In genomic region chr6:106978721-106979120, GRCm38 (mm10) we compare ENCODE assay signal across 22 mouse cellular contexts.
DNase-seq lines count a peak whose midpoint lies in the region; ATAC-seq and TF ChIP-seq lines count a peak whose summit lies in the region.
"Had no signal": no experiment of that assay in that cellular context is flagged by ENCODE, and none has a peak within 500 bp of the region (broad histone marks: within the 10 kb centered on the region; RNA-seq: fewer than 3 reads in every experiment).

No protein-coding gene starts in this region.

- H3K4me1 ChIP-seq in forebrain, embryonic 14.5 days (ENCODE audit: control insufficient read depth, insufficient read depth, low read length), result no peaks in the 10 kb centered on the region
- no peaks in the 10 kb centered on the region for H3K4me1 ChIP-seq in forebrain, embryonic 10.5 days
- no peaks in the 10 kb centered on the region for H3K4me1 ChIP-seq in midbrain, embryonic 11.5 days (ENCODE audit: control insufficient read depth, insufficient read depth, low read length)
- 0 out of 2 replicates have a peak, but pooled peaks cover 2% of the 10 kb centered on the region for H3K4me1 ChIP-seq in midbrain, postnatal 0 days (ENCODE audit: insufficient read depth, low read length)
- peaks cover 4% of the 10 kb centered on the region; the same call in 1 of the 2 replicates for H3K4me1 ChIP-seq in midbrain, embryonic 14.5 days (ENCODE audit: control insufficient read depth, insufficient read depth, low read length)
- H3K4me1 ChIP-seq: embryonic facial prominence, embryonic 15.5 days; heart, embryonic 10.5 days; intestine, embryonic 15.5 days had no signal

- H3K4me3 ChIP-seq in forebrain, embryonic 14.5 days (ENCODE audit: low read depth, low read length), result no peak overlapping the region
- H3K4me3 ChIP-seq in forebrain, embryonic 10.5 days, result no peak overlapping the region
- H3K4me3 ChIP-seq in midbrain, embryonic 11.5 days (ENCODE audit: low read depth, low read length), result no peak overlapping the region
- H3K4me3 ChIP-seq in midbrain, postnatal 0 days (ENCODE audit: low read depth, low read length), result no peak overlapping the region
- no peak overlapping the region for H3K4me3 ChIP-seq in midbrain, embryonic 14.5 days (replicated peaks; ENCODE audit: low read depth, low read length)
- H3K4me3 ChIP-seq: embryonic facial prominence, embryonic 15.5 days; erythroblast, embryonic 14.5 days; forebrain, embryonic 15.5 days; heart, embryonic 10.5 days; intestine, embryonic 15.5 days had no signal

- no peaks in the 10 kb centered on the region for H3K27me3 ChIP-seq in forebrain, embryonic 14.5 days (replicated peaks; ENCODE audit: control insufficient read depth, insufficient read depth, low read length)
- no peaks in the 10 kb centered on the region for H3K27me3 ChIP-seq in forebrain, embryonic 10.5 days (ENCODE audit: poor library complexity, severe bottlenecking)
- no peaks in the 10 kb centered on the region for H3K27me3 ChIP-seq in midbrain, embryonic 11.5 days (ENCODE audit: control insufficient read depth, insufficient read depth, low read length)
- no peaks in the 10 kb centered on the region for H3K27me3 ChIP-seq in midbrain, postnatal 0 days (ENCODE audit: insufficient read depth, low read length)
- H3K27me3 ChIP-seq in midbrain, embryonic 14.5 days (ENCODE audit: control insufficient read depth, insufficient read depth, low read length), result no peaks in the 10 kb centered on the region
- H3K27me3 ChIP-seq: CH12.LX; embryonic facial prominence, embryonic 15.5 days; forebrain, embryonic 15.5 days; intestine, embryonic 15.5 days had no signal

- no peaks in the 10 kb centered on the region for H3K36me3 ChIP-seq in forebrain, embryonic 14.5 days (ENCODE audit: control insufficient read depth, insufficient read depth, low read length)
- no peaks in the 10 kb centered on the region for H3K36me3 ChIP-seq in forebrain, embryonic 10.5 days (replicated peaks)
- H3K36me3 ChIP-seq in midbrain, embryonic 11.5 days (ENCODE audit: control insufficient read depth, insufficient read depth, low read length), result no peaks in the 10 kb centered on the region
- no peaks in the 10 kb centered on the region for H3K36me3 ChIP-seq in midbrain, postnatal 0 days (ENCODE audit: insufficient read depth, low read length)
- H3K36me3 ChIP-seq in midbrain, embryonic 14.5 days (ENCODE audit: control insufficient read depth, insufficient read depth, low read length), result no peaks in the 10 kb centered on the region
- H3K36me3 ChIP-seq: embryonic facial prominence, embryonic 15.5 days; forebrain, embryonic 15.5 days; heart, embryonic 10.5 days; intestine, embryonic 15.5 days had no signal

- H3K4me2 ChIP-seq in forebrain, embryonic 14.5 days (ENCODE audit: low read length), result no peak overlapping the region
- H3K4me2 ChIP-seq in midbrain, embryonic 11.5 days, result no peak overlapping the region
- H3K4me2 ChIP-seq in midbrain, postnatal 0 days (ENCODE audit: low read depth, low read length, poor library complexity, severe bottlenecking), result no peak overlapping the region
- H3K4me2 ChIP-seq in midbrain, embryonic 14.5 days (ENCODE audit: low read length), result no peak overlapping the region
- H3K4me2 ChIP-seq: embryonic facial prominence, embryonic 15.5 days; forebrain, embryonic 15.5 days; intestine, embryonic 15.5 days had no signal

- peak; percentile 1 for DNase-seq in forebrain, embryonic 14.5 days (ENCODE audit: low spot score)
- DNase-seq in forebrain, embryonic 10.5 days (ENCODE audit: extremely low spot score, low spot score), result no peak
- DNase-seq in midbrain, embryonic 11.5 days (ENCODE audit: low spot score, missing footprints), result no peak
- DNase-seq in midbrain, postnatal 0 days (ENCODE audit: low spot score), result no peak
- peak; percentile 23 for DNase-seq in midbrain, embryonic 14.5 days
- DNase-seq in embryo, embryonic 10.5 days (ENCODE audit: low spot score), result no peak
- DNase-seq: adrenal gland, postnatal 25 days; cerebellum, adult 2 months; cerebellum, postnatal 10 days; embryo, embryonic 11 days; gastrocnemius, postnatal 10 days; heart, adult 18-20 months; heart, postnatal 10 days; heart, postnatal 4 days had no signal

- ATAC-seq in forebrain, embryonic 14.5 days, result no peak
- ATAC-seq in midbrain, embryonic 11.5 days (ENCODE audit: low FRiP score), result peak; percentile 73
- no peak for ATAC-seq in midbrain, postnatal 0 days (ENCODE audit: low FRiP score)
- peak; percentile 60; the same call in 1 of the 2 replicates for ATAC-seq in midbrain, embryonic 14.5 days (ENCODE audit: low FRiP score, low TSS enrichment)
- ATAC-seq: activated CD4-positive, CD25-positive, alpha-beta regulatory T cell, adult 4 months; forebrain, embryonic 15.5 days; intestine, embryonic 15.5 days; Patski had no signal

- H3K27ac ChIP-seq in forebrain, embryonic 14.5 days (ENCODE audit: low read depth, low read length), result no peak overlapping the region
- no peak overlapping the region for H3K27ac ChIP-seq in forebrain, embryonic 10.5 days
- no peak overlapping the region for H3K27ac ChIP-seq in midbrain, embryonic 11.5 days (ENCODE audit: low read depth, low read length)
- H3K27ac ChIP-seq in midbrain, postnatal 0 days (ENCODE audit: low read depth, low read length), result no peak overlapping the region
- H3K27ac ChIP-seq in midbrain, embryonic 14.5 days (replicated peaks; ENCODE audit: low read depth, low read length), result no peak overlapping the region
- H3K27ac ChIP-seq: embryonic facial prominence, embryonic 15.5 days; forebrain, embryonic 15.5 days; heart, embryonic 10.5 days; intestine, embryonic 15.5 days had no signal

- H3K9ac ChIP-seq in forebrain, embryonic 14.5 days (ENCODE audit: low read length), result no peak overlapping the region
- H3K9ac ChIP-seq in midbrain, embryonic 11.5 days (ENCODE audit: low read length), result no peak overlapping the region
- H3K9ac ChIP-seq in midbrain, postnatal 0 days (replicated peaks; ENCODE audit: low read length, poor library complexity, severe bottlenecking), result no peak overlapping the region
- H3K9ac ChIP-seq in midbrain, embryonic 14.5 days (replicated peaks; ENCODE audit: low read length), result no peak overlapping the region
- H3K9ac ChIP-seq: embryonic facial prominence, embryonic 15.5 days; forebrain, embryonic 15.5 days; intestine, embryonic 15.5 days had no signal

- no peak for TF ChIP-seq CTCF in midbrain, postnatal 0 days (IDR thresholded peaks at IDR 0.05)

- H3K9me3 ChIP-seq in forebrain, embryonic 14.5 days (replicated peaks; ENCODE audit: control insufficient read depth, low read length), result no peaks in the 10 kb centered on the region
- H3K9me3 ChIP-seq in forebrain, embryonic 10.5 days, result no peaks in the 10 kb centered on the region
- H3K9me3 ChIP-seq in midbrain, embryonic 11.5 days (ENCODE audit: control insufficient read depth, low read length), result no peaks in the 10 kb centered on the region
- no peaks in the 10 kb centered on the region for H3K9me3 ChIP-seq in midbrain, postnatal 0 days (ENCODE audit: low read length)
- no peaks in the 10 kb centered on the region for H3K9me3 ChIP-seq in midbrain, embryonic 14.5 days (ENCODE audit: control insufficient read depth, low read length)
- H3K9me3 ChIP-seq: embryonic facial prominence, embryonic 15.5 days; forebrain, embryonic 15.5 days; heart, embryonic 10.5 days; intestine, embryonic 15.5 days had no signal

Comparison
In these comparisons a context has a peak if more than half of its experiments do, and no peak if none do; other contexts are left out.
1. ATAC-seq: peak in midbrain, embryonic 11.5 days (single experiment) and midbrain, embryonic 14.5 days (single experiment); none in forebrain, embryonic 14.5 days (single experiment) and midbrain, postnatal 0 days (single experiment).
2. DNase-seq: peak in forebrain, embryonic 14.5 days (single experiment) and midbrain, embryonic 14.5 days (single experiment); none in forebrain, embryonic 10.5 days (single experiment), midbrain, embryonic 11.5 days (single experiment), midbrain, postnatal 0 days (single experiment) and embryo, embryonic 10.5 days (single experiment).